Mouse (Mus musculus): ENCODE data around the gene Gm43738. TPM values are rescaled to one million over a fixed set of nuclear protein-coding genes. Genes with fewer than 3 reads are reported as not detected.
"Not testable (repeated sequence)": the region's sequence is repeated elsewhere in the genome, so short reads cannot be mapped to it uniquely, and the experiment has no call there.

Gene Gm43738
- total RNA-seq, 2 experiments from 2014 or later, result 0.18 TPM; not detected in 1

DNA sequence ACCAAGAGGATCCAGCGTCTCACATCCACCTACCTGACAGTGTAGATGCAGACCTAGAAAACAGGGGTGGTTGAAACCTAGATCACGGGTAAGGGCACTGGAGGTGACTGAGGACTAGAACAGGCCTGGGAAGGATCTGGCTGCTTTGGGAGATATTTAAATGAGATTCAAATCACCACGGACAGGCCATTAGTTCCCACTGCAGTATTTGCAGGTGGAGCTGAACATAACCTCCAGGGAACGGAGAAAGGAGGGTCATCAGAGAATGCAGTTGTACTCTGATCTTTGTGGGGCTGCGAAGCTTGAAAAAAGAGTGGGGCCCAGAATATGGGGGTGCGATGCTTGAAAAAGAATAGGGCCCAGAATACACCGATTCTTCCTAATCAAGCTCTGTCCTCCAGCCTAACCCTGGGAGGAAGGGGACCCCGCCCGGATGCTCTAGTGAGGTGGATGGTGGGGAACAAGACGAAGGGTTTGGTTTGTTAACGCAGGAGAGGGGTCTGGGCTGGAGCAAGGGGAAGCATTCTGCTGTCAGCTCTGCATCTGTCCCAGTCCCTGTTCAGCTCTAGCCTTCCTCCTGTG lies 8.3 kb downstream of the Gm43738 start:
- no peak for DNase-seq (ENCODE audit: low spot score in 2 of 2)
- TF ChIP-seq CTCF (conservative IDR thresholded peaks at IDR 0.05), result no peak
- peak overlapping the region; percentile 86 for H3K4me3 ChIP-seq
- H3K27ac ChIP-seq, result peak overlapping the region; percentile 88

DNA sequence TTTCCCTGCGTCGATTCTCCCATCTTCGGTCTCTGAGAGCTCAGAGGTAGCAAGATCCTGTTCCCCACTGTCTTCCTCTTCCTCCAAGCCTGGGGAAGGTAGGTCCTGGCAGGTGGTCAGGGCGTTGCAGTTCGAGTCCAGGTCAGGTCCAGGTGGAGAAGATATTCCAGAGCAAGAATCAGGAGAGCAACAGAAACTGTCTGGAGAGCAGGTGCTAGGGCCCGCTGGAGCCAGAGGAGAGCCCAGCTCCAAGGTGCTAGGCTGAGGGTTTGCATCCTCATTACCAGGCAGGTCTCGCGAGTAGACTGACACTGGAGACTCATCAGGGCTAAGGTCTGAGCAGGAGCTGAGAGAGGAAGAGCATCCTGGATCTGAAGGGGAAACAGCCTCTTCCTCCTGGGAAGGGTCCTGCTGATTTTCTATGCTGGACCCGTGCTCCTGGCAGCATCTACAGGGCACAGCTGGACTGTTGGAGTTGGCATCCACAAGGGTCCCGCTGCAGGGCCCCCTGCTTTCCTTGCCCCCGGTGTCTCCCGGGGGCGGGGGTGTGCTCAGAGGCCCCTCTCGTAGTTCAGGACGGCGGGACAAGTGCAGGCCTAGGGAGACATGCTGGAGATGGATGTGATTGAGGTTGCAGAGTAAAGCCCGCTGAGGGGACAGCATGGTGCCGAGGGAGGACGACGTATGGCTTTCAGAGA lies 8.9 kb downstream of the Gm43738 start:
- peak overlapping the region; percentile 88 for H3K27ac ChIP-seq
- no peak for TF ChIP-seq CTCF (conservative IDR thresholded peaks at IDR 0.05)
- peak overlapping the region; percentile 86 for H3K4me3 ChIP-seq
- DNase-seq (ENCODE audit: low spot score in 2 of 2), result no peak

DNA sequence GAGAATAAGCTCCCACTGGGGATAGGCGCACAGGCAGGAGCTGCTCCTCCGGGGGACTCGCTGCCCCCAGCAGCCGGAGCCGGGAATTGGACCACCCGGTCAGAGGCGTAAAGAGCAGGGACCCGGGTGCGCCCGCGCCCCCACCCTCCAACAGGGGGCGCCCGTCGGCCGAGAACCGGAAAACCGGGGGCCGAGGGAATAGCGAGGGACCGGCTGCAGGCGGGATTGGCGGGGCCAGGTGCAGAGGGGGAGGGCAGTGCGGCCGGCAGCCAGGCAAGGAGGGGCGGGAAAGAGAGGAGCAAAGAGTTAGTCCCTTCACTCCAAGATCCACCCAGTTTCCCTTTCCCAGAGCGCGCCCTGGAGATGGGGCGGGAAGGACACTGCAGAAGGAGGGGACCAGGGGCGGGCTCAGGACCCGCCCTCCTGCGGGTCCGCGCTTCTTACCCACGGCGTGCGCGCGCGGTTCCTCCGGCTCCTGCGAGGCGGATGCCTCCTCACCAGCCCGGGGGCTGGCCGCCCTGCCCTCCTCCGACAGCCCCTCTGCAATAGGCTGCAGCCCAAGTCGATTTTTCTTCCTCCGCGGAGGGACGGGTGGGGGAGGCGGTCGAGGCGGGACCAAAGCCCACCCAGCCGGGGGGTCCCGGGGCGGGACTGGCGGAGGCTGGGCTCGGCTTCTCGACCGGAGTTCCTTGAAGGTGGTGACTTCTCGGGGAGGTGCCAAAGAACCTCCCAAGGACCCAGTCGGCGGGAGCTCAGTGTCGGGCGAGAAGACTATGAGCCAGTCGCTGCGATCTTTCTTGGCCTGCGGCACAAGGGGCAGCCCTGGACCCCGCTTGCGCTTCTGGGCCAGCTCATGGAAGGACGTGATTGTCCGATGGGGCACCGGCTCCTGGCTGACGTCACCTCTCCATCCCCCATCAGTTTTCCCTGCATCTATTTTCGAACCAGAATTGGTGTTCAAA lies 9.9 kb downstream of the Gm43738 start:
- peak; percentile 94 for TF ChIP-seq CTCF (conservative IDR thresholded peaks at IDR 0.05)
- DNase-seq (ENCODE audit: low spot score in 2 of 2), result peak; percentile 81 to 85
- Histone ChIP-seq H3K4me3 (peak overlapping the region; percentile 86), H3K27ac (peak overlapping the region; percentile 88)

DNA sequence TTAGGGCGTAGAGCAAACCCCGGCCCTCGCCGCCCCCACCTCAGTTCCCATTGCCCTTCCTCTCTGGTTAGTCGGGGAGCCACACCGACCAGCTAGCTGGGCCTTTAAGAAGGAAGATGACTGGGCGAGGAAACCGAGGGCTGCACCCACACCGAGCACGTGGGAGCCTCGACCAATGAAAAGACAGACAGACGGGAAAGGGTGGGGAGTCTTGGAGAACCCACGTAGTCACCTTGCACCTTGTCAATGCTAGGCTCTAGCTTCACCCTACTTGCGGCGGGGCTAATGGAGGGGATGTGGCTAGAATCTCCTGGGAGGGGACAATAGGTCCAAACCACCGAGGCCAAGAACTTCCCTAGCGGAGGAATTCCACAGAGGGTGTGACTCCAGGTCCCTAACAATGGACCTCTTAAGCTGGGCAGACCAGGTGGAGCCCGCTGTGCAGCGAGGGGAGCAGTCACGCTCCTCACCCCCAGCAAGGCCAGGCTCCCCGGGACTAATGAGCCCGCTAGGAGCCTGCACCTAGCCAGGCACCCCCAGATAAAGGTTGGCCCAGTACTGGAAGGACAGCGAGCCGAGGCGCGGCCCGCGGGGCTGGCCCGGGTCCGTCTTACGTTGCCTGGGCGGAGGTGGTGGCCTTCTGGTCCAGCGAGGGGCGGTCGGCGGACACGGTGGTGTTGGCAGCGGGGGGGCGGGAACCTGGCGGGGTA lies 10.9 kb downstream of the Gm43738 start:
- TF ChIP-seq CTCF (conservative IDR thresholded peaks at IDR 0.05), result no peak
- peak; percentile 84 to 92 for DNase-seq (ENCODE audit: low spot score in 2 of 2)
- peak overlapping the region; percentile 88 for H3K27ac ChIP-seq
- peak overlapping the region; percentile 86 for H3K4me3 ChIP-seq

DNA sequence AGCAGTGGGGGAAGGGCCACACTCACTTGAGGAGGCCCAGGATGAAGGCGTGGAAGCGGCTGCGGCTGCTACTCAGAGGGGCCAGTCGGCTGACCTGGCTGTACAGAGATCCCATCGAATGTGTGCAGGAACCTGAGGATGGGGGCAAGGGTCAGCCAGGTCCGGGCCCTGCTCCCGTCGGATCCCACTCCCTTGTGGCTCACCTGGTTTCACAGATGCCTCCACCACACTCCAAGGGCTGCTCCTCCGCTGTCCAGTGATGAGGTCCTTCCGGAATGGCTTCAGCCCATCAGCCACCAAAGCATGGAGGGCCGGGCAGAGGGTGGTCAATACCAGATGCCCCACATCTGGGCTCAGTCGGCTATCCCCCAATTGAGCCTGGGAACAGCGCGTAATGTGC lies 11.9 kb downstream of the Gm43738 start:
- no peak for TF ChIP-seq CTCF (conservative IDR thresholded peaks at IDR 0.05)
- peak overlapping the region; percentile 86 for H3K4me3 ChIP-seq
- H3K27ac ChIP-seq, result no peak overlapping the region
- DNase-seq (ENCODE audit: low spot score in 2 of 2), result no peak

DNA sequence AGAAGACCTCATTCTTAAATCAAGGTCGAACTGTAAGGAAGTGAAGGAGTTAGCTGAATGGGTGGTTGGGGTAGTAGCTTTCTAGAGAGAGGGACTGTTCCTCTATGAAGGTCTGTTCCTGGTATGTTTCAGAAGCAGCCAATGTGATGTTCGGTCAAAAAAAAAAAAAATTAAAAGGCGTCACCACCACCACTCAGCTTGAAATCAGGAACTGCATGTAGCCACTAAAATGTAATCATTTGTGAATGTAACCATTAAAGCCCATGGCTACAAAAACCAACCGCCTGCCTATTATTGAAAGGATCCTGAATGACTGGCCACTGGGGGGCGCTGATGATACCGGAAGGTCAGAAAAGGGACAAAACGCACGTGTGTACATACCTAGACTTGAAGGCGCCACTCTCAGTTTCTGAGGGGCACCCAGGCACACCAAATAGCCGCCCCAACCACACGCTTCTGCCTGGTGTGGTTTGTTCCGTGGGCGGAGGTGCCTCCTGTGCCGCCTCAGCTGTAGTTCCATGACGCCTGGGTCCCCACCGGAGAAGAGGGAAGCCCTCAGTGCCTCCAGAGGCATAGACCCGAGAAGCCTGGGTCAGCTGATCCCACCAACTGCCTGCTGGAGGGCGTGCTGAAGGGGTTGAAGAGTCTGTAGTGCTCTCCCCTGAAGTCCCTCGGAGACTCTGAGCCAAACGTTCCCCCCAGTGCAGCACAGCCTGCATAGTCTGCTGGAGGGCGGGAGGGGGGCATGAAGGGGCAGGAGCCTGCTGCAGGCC lies 13.4 kb downstream of the Gm43738 start:
- DNase-seq (ENCODE audit: low spot score in 2 of 2), result peak; percentile 63 to 86
- no peak overlapping the region for H3K27ac ChIP-seq
- TF ChIP-seq CTCF (conservative IDR thresholded peaks at IDR 0.05), result peak; percentile 92
- H3K4me3 ChIP-seq, result no peak overlapping the region; the same call in 1 of the 2 replicates

DNA sequence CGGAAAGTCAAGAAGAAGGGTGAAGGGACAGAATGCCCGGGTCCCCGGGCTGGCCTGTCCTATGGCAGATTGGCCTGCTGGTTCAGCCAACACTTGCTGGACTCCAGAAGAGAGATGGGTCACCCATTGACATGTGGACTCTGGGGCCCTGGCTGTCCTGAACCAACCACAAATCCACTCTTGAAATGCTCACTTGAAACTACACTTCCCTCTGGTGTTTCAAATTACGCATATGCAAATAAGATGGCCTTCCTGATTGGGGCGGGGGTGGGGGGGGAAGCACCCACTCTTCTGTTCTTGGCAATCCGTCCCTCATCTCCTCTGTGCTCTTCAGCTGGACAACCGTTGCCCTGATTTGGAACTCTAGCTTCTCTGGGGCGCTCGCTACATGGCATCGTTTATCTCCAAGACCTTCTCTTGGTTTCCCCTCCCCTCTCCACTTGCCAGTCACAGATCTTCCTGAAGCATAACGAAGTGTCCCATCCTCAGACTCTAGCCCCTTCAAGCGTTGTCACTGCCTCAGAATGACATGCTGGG lies 16.2 kb downstream of the Gm43738 start:
- Histone ChIP-seq H3K27ac (no peak overlapping the region), H3K4me3 (no peak overlapping the region)
- no peak for DNase-seq (ENCODE audit: low spot score in 2 of 2)
- TF ChIP-seq CTCF (conservative IDR thresholded peaks at IDR 0.05), result no peak

DNA sequence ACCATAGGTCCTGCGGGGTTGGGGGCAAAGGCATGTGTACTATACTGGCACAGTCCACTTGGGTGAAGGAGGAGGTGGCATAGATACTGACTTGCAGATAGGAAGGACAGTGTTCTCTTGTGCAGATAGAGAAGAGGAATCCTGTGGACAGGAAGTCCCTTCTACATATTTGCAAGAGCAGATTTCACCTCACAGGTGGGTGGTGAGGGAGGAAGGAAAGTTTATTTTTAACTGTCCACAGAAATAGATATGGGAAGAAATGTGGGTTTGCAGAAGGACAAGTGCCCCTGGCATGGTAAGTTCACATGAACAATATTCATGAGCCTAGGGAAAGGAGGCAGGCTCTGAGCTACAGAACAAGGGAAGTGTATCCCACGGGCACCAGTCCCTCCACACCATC lies 16.8 kb downstream of the Gm43738 start:
- Histone ChIP-seq H3K4me3 (no peak overlapping the region), H3K27ac (no peak overlapping the region; the same call in 1 of the 2 replicates)
- DNase-seq (ENCODE audit: low spot score in 2 of 2), result no peak
- TF ChIP-seq CTCF (conservative IDR thresholded peaks at IDR 0.05), result no peak

DNA sequence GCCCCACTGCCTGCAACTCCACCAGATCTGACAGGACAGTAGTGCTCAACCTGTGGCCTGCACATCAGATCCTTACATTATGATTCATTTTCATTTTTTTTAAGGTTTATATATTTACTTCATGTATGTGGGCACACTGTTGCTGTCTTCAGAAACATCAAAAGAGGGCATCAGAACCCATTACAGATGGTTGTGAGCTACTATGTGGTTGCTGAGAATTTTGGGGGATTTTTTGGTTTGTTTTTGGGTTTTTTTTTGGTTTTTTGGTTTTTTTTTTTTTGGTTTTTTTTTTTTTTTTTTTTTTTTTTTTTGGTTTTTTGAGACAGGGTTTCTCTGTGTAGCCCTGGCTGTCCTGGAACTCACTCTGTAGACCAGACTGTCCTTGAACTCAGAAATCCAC lies 18.6 kb downstream of the Gm43738 start:
- not testable (repeated sequence) for H3K27ac ChIP-seq; H3K4me3 ChIP-seq; DNase-seq (ENCODE audit: low spot score in 2 of 2)

DNA sequence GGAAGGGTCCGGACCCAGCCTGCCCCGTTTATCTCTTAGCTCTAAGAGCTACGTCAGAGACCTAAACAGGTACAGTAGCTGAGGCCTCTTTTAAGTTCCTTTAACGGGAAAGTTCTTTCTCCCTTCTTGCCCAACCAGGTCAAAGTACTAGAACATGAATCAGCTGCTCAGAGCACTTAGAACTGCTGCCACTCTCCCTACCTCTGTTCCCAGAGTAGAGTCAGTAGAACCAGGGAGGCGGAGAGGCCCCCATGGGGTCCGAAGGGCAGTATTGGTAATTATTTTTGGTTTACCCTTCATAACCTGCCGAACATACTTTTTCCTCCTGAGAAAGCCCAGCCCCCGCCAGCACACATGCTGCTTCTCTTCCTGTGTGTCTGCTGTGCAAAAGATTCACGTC lies 23.5 kb downstream of the Gm43738 start:
- H3K27ac ChIP-seq, result no peak overlapping the region
- no peak overlapping the region for H3K4me3 ChIP-seq
- no peak for DNase-seq (ENCODE audit: low spot score in 2 of 2)
- no peak for TF ChIP-seq CTCF (conservative IDR thresholded peaks at IDR 0.05)

DNA sequence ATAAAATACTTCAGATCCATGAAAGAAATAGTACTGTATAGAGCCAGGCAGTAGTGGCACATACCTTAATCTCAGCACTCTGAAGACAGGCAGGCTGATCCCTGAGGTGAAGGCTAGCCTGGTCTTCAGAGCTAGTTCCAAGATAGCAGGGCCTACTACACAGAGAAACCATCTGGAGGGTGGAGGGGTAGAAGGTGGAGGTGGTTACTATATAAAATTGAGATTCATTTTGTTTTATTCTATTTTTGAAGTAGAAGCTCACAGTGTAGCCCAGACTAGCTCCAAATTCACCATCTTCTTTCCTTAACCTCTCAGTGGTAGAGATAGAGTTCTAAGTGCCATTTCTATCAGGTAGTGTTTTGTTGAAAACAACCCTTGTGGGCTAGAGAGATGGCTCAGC lies 33.6 kb downstream of the Gm43738 start:
- Histone ChIP-seq H3K27ac (peak overlapping the region; percentile 28; the same call in 1 of the 2 replicates), H3K4me3 (no peak overlapping the region)
- DNase-seq (ENCODE audit: low spot score in 2 of 2), result no peak
- TF ChIP-seq CTCF (conservative IDR thresholded peaks at IDR 0.05), result no peak

DNA sequence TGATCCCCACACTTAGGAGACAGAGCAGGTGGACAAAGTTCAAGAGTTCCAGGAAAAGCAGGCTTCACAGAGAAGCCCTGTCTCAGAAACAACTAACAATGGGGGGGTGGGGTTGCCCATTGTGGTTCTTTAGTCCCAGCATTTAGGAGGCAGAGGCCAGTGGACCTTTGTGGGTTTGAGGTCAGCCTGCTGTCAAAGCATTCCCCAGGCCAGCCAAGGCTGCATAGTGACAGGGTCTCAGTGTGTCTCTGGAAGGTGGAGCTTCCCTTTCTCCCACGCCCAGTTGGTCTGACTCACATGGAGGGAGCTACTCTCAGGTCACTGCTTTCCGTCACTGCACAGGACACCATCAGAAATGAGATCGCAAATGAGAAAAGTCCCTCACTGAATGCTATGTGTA lies 39.2 kb downstream of the Gm43738 start:
- H3K4me3 ChIP-seq, result no peak overlapping the region
- no peak for TF ChIP-seq CTCF (conservative IDR thresholded peaks at IDR 0.05)
- no peak overlapping the region for H3K27ac ChIP-seq
- DNase-seq (ENCODE audit: low spot score in 2 of 2), result no peak

All from layer of hippocampus, adult 2 months (tissue).